Mouse (Mus musculus) neural tube, embryonic 11.5 days (tissue): ENCODE results near the gene Ltbr. TPM values are rescaled to one million over a fixed set of nuclear protein-coding genes. Genes with fewer than 3 reads are reported as not detected.

Source experiments
- ATAC-seq: fragments of 200-750 bp; cut with Nextera tagmentation; 2 replicates; pipeline ENCODE4 v1.8.0; 2017; ENCODE audit warnings: moderate number of reproducible peaks, mild to moderate bottlenecking, moderate TSS enrichment, moderate library complexity; ENCODE audit not compliant: insufficient read depth, low FRiP score, low TSS enrichment
- DNase-seq: peaks from one replicate; pipeline ENCODE4 v3.0.0-alpha.2; 2015; ENCODE audit warnings: low spot score
- H3K27ac ChIP-seq: fragments of 300-500 bp; sonication (generic); 2 replicates; pipeline ENCODE4 v1.5.1; 2014; ENCODE audit warnings: low read depth, mild to moderate bottlenecking, low read length
- H3K27me3 ChIP-seq: fragments of 300-500 bp; sonication (generic); 2 replicates; pipeline ENCODE4 v1.6.1; 2014; ENCODE audit warnings: mild to moderate bottlenecking, low read length, mixed read lengths; ENCODE audit not compliant: control insufficient read depth, insufficient read depth
- H3K36me3 ChIP-seq: fragments of 300-500 bp; sonication (generic); 2 replicates; pipeline ENCODE4 v1.6.1; 2014; ENCODE audit warnings: mild to moderate bottlenecking, low read length, moderate library complexity, mixed read lengths; ENCODE audit not compliant: control insufficient read depth, insufficient read depth
- H3K4me1 ChIP-seq: fragments of 300-500 bp; sonication (generic); 2 replicates; pipeline ENCODE4 v1.6.1; 2014; ENCODE audit warnings: low read length, mixed read lengths; ENCODE audit not compliant: control insufficient read depth, insufficient read depth
- H3K4me2 ChIP-seq: fragments of 300-500 bp; sonication (generic); 2 replicates; pipeline ENCODE4 v1.6.1; 2014; ENCODE audit warnings: low read depth, mild to moderate bottlenecking, moderate library complexity
- H3K4me3 ChIP-seq: fragments of 300-500 bp; sonication (generic); 2 replicates; pipeline ENCODE4 v1.5.1; 2014; ENCODE audit warnings: low read depth, low read length
- H3K9ac ChIP-seq: fragments of 300-500 bp; sonication (generic); 2 replicates; pipeline ENCODE4 v1.6.1; 2014; ENCODE audit warnings: mild to moderate bottlenecking, low read length
- H3K9me3 ChIP-seq: fragments of 300-500 bp; sonication (generic); 2 replicates; pipeline ENCODE4 v1.6.1; 2016; ENCODE audit warnings: low read length; ENCODE audit not compliant: control insufficient read depth
- WGBS: fragments of 180-500 bp; shearing (Covaris S2); extraction: QIAGEN DNeasy Blood & Tissue Kit; methylation state at CpG from one replicate; pipeline ENCODE4 v1.1.7; 2014; 5-methylcytosine and 5-hydroxymethylcytosine counted together
- polyA plus RNA-seq: library from polyadenylated mRNA; unstranded; fragments of >200 nt; fragmentation: Nextera tagmentation; extraction: Ambion mirVana; gene quantifications from 2 replicates; pipeline ENCODE4 v1.2.1, GENCODE M21; 2014

Gene Ltbr
- polyA plus RNA-seq, 1 experiment from 2014 or later = 19.2 TPM

DNA sequence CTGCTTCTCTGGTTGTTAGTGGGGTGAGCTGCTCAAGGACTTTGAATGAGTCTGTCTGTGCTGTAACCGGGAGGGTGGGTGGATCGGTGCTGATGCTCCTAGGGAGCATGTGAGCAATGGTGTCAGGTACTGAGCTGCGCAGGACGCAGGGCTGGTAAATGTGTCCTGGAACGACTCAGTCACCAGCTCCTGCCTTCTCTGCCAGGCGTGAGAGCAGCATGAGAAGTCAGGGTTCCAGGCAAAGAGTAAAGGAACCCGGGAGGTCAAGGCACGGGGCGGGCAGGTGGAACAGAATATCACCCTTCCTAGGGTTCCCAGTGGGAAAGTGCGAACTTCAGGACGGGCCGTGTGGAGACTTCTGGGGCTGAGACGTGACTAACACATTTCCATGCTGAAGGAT lies 47.6 kb downstream of the Ltbr start:
- H3K4me1 ChIP-seq = no peaks in the 10 kb centered on the region
- ATAC-seq = no peak
- no peak overlapping the region for H3K4me3 ChIP-seq
- WGBS = 78% methylated on average over 13 of the region's 13 CpGs
- H3K27me3 ChIP-seq = no peaks in the 10 kb centered on the region
- H3K4me2 ChIP-seq = no peak overlapping the region
- H3K9ac ChIP-seq = no peak overlapping the region
- no peaks in the 10 kb centered on the region for H3K9me3 ChIP-seq
- no peak for DNase-seq
- H3K27ac ChIP-seq = no peak overlapping the region
- H3K36me3 ChIP-seq = no peaks in the 10 kb centered on the region

DNA sequence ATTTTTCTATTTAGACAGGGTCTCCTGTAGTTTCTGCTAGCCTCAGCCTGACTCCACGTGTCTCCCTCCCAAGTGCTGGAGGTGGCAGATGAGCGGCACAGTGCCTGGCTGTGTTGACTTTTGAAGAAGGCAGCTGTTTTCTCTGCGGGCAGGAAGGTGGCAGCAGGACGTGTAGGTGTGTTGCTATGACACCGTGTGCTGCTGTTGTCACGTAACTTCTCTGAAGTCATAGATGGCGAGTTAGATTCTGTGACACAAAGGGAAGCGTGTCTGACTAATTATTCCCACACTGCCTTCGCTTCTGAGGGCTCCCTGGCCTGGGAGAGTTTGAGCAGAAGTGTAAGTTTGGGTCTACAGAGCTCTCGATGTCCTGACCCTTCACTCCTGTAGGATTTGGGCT lies 48.4 kb downstream of the Ltbr start:
- WGBS = 54% methylated on average over 10 of the region's 10 CpGs
- Histone ChIP-seq H3K9ac (no peak overlapping the region), H3K27ac (no peak overlapping the region), H3K4me2 (no peak overlapping the region), H3K36me3 (no peaks in the 10 kb centered on the region), H3K9me3 (no peaks in the 10 kb centered on the region), H3K27me3 (no peaks in the 10 kb centered on the region), H3K4me1 (no peaks in the 10 kb centered on the region), H3K4me3 (no peak overlapping the region)
- no peak for ATAC-seq
- DNase-seq = no peak

DNA sequence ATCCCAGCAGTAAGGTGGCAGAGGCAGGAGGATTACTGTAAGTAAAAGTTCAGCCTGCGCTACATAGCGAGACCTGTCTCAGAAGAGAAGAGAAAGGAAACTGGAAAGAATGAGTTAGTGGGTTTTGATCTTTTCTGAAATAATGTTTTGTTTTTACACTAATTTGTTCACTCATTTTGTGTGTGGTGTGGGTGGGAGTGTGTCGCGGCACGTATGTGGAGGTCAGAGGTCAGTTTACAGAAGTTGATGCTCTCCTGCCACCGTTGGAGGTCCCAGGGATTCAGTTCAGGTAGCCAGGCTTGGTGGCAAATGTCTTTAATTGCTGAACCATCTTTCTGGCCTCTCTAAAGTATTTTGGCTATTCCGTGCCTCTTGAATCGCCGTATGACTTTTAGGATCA lies 49.5 kb downstream of the Ltbr start:
- Histone ChIP-seq H3K36me3 (no peaks in the 10 kb centered on the region), H3K4me1 (no peaks in the 10 kb centered on the region), H3K9ac (no peak overlapping the region), H3K9me3 (no peaks in the 10 kb centered on the region), H3K27ac (no peak overlapping the region), H3K4me2 (no peak overlapping the region), H3K27me3 (no peaks in the 10 kb centered on the region), H3K4me3 (no peak overlapping the region)
- WGBS = 85% methylated on average over 9 of the region's 9 CpGs
- DNase-seq (no peak), ATAC-seq (no peak)

DNA sequence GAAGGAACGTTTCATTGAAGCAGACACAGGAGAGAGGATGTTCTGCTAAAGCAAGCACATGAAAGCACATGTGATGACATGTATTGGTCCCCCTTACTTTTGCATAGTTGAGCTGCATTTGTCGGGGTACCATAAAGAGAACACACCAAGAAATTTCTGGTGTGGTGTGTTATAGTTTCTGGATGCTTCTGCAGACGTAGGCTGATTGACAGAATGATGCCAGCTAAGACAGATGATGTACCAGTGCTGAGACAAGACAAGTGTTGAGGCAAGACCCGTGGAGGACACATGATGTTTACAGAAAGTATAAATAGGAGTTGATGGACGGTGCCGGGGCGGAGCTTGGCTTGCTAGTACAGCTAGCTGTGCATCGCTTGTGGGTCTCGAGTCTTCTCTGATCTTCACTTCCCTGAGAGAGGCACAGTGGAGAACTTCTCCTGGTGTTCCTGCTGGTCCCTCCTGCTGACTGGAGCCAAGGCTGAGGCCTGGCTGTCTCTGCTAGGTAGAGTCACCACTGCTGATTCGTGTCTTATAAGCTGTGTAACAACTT lies 53.6 kb downstream of the Ltbr start:
- Histone ChIP-seq H3K9me3 (no peaks in the 10 kb centered on the region), H3K27ac (no peak overlapping the region), H3K27me3 (no peaks in the 10 kb centered on the region), H3K9ac (no peak overlapping the region), H3K36me3 (no peaks in the 10 kb centered on the region), H3K4me3 (no peak overlapping the region), H3K4me2 (no peak overlapping the region), H3K4me1 (no peaks in the 10 kb centered on the region)
- no peak for DNase-seq
- WGBS = 86% methylated on average over 10 of the region's 10 CpGs
- no peak for ATAC-seq

Other genes starting within 250 kb of the Ltbr start
- gene Lpar5, start 246.0 kb downstream of the Ltbr start, polyA plus RNA-seq = 0.34 and 0.57 TPM in 2 replicates
- gene Chd4, start 217.9 kb downstream of the Ltbr start, polyA plus RNA-seq = 117 and 123 TPM in 2 replicates
- gene Nop2, start 182.0 kb downstream of the Ltbr start, polyA plus RNA-seq = 62.7 and 63.4 TPM in 2 replicates
- 13.8 and 16.5 TPM in 2 replicates for gene Iffo1, start 168.6 kb downstream of the Ltbr start, polyA plus RNA-seq
- gene Gapdh, start 147.4 kb downstream of the Ltbr start, polyA plus RNA-seq = 2,338 and 2,354 TPM in 2 replicates
- 137 and 139 TPM in 2 replicates for gene Ncapd2, start 122.2 kb downstream of the Ltbr start, polyA plus RNA-seq
- gene Mrpl51, start 122.1 kb downstream of the Ltbr start, polyA plus RNA-seq = 178 and 192 TPM in 2 replicates
- 2.2 and 2.5 TPM in 2 replicates for gene Vamp1, start 98.3 kb downstream of the Ltbr start, polyA plus RNA-seq
- 1.2 and 1.7 TPM in 2 replicates for gene Tapbpl, start 82.0 kb downstream of the Ltbr start, polyA plus RNA-seq
- gene Cd27, start 76.9 kb downstream of the Ltbr start, polyA plus RNA-seq = 0.77 and 1.3 TPM in 2 replicates
- 0.15 TPM in 1 of 2 replicates, not detected in the other for gene Tuba3a, start 27.8 kb downstream of the Ltbr start, polyA plus RNA-seq
- 0.55 and 0.80 TPM in 2 replicates for gene Scnn1a, start 6.8 kb upstream of the Ltbr start, polyA plus RNA-seq
- gene Tnfrsf1a, start 35.5 kb upstream of the Ltbr start, polyA plus RNA-seq = 27.4 TPM in 2 replicates
- gene Plekhg6, start 66.9 kb upstream of the Ltbr start, polyA plus RNA-seq = 0.09 and 0.30 TPM in 2 replicates
- gene Cd9, start 180.9 kb upstream of the Ltbr start, polyA plus RNA-seq = 43.7 and 48.1 TPM in 2 replicates
- 11.1 and 15.4 TPM in 2 replicates for gene Vwf, start 232.9 kb upstream of the Ltbr start, polyA plus RNA-seq